Mouse (Mus musculus): ENCODE data around the gene Lce3f. TPM values are rescaled to one million over a fixed set of nuclear protein-coding genes. Genes with fewer than 3 reads are reported as not detected.

Lce3f gene
- polyA plus RNA-seq (2012; rRNA removed) = 0.43 TPM in 1 of 2 replicates, not detected in the other

DNA sequence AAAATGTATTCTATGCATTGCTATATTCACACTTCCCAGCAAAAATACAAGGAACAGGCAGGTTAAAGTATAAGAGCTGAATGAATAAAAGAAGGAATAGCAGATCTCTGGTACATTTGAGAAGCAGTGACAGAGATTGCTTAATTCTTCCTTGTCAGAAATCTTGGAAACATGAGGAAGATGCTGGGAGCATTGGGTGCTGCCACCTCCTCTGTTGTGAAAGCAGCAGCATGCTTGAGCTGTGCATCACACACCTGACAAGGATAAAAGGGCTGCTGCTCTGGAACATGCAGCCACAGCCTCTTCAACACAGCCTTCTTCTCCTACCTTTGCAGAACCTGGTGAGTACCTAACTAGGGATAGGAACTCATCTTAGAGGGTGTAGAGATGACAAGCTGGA, at the start of gene Lce3f:
Gene Lce3f (plus strand): TSS at position 301 of the 400 bp plus-strand sequence.
- no peak for TF ChIP-seq CTCF (IDR thresholded peaks at IDR 0.05; ENCODE audit: borderline replicate concordance, control insufficient read depth, extremely low read depth, insufficient read depth, low read length, poor library complexity)
- TF ChIP-seq POLR2A (IDR thresholded peaks at IDR 0.05; ENCODE audit: control insufficient read depth, extremely low read depth, insufficient read depth, low read length, poor library complexity) = no peak
- no peak for DNase-seq
- no peaks in the 10 kb centered on the region for H3K27me3 ChIP-seq (ENCODE audit: control insufficient read depth, insufficient read depth, low read length)
- no peaks in the 10 kb centered on the region for H3K36me3 ChIP-seq (ENCODE audit: control insufficient read depth, insufficient read depth, low read length)
- no peak within 1 kb of the TSS for H3K27ac ChIP-seq (ENCODE audit: control insufficient read depth, insufficient read depth, low read length)
- H3K4me1 ChIP-seq (replicated peaks; ENCODE audit: control insufficient read depth, insufficient read depth, low read length) = no peaks in the 10 kb centered on the region
- H3K4me3 ChIP-seq (ENCODE audit: control insufficient read depth, insufficient read depth, low read length) = no peak within 1 kb of the TSS

DNA sequence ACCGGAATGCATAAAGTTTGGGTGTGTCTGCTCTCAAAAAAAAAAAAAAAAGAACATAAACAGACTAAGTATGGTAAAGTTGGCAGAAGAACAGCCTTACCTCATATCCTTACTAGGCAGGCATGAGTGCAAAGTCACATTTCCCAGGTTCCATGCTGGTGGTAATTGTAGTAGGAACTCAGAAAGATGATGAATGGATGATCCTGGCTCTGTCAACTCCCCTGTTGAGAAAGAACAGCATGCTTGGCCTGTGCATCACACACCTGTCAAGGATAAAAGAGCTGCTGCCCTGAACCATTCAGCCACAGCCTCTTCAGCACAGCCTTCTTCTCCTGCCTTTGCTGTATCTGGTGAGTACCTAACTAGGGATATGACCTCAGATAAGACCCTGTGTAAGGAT, 47.8 kb upstream of the Lce3f start, which contains the start of gene Lce3c:
Gene Lce3c (plus strand): TSS at position 301 of the 400 bp plus-strand sequence.
- Histone ChIP-seq H3K27ac (ENCODE audit: control insufficient read depth, insufficient read depth, low read length) (no peak within 1 kb of the TSS), H3K4me1 (replicated peaks; ENCODE audit: control insufficient read depth, insufficient read depth, low read length) (no peaks in the 10 kb centered on the region), H3K4me3 (ENCODE audit: control insufficient read depth, insufficient read depth, low read length) (no peak within 1 kb of the TSS), H3K36me3 (ENCODE audit: control insufficient read depth, insufficient read depth, low read length) (no peaks in the 10 kb centered on the region), H3K27me3 (ENCODE audit: control insufficient read depth, insufficient read depth, low read length) (no peaks in the 10 kb centered on the region)
- WGBS = 74% methylated on average over 1 of the region's 1 CpGs
- DNase-seq = no peak
- TF ChIP-seq POLR2A (IDR thresholded peaks at IDR 0.05; ENCODE audit: control insufficient read depth, extremely low read depth, insufficient read depth, low read length, poor library complexity) = no peak
- no peak for TF ChIP-seq CTCF (IDR thresholded peaks at IDR 0.05; ENCODE audit: borderline replicate concordance, control insufficient read depth, extremely low read depth, insufficient read depth, low read length, poor library complexity)

DNA sequence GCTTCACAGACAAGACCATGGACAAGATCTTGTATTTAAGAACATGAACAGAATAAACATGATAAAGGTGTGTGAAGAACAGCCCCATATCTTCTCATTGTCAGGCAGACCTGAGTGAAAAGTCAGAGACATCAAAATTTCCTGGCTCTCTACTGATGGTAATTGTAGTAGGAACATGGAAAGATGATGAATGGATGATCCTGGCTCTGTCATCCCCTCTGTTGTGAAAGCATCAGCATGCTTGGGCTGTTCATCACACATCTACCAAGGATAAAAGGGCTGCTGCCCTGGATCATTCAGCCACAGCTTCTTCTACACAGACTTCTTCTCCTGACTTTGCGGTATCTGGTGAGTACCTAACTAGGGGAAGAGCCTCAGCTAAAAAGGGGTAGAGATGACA, 34.9 kb upstream of the Lce3f start, which contains the start of gene Lce3d:
Gene Lce3d (plus strand): TSS at position 301 of the 400 bp plus-strand sequence.
- Histone ChIP-seq H3K36me3 (ENCODE audit: control insufficient read depth, insufficient read depth, low read length) (no peaks in the 10 kb centered on the region), H3K4me1 (replicated peaks; ENCODE audit: control insufficient read depth, insufficient read depth, low read length) (no peaks in the 10 kb centered on the region), H3K27me3 (ENCODE audit: control insufficient read depth, insufficient read depth, low read length) (no peaks in the 10 kb centered on the region), H3K4me3 (ENCODE audit: control insufficient read depth, insufficient read depth, low read length) (no peak within 1 kb of the TSS), H3K27ac (ENCODE audit: control insufficient read depth, insufficient read depth, low read length) (no peak within 1 kb of the TSS)
- WGBS = 91% methylated on average over 1 of the region's 1 CpGs
- DNase-seq = no peak
- no peak for TF ChIP-seq CTCF (IDR thresholded peaks at IDR 0.05; ENCODE audit: borderline replicate concordance, control insufficient read depth, extremely low read depth, insufficient read depth, low read length, poor library complexity)
- no peak for TF ChIP-seq POLR2A (IDR thresholded peaks at IDR 0.05; ENCODE audit: control insufficient read depth, extremely low read depth, insufficient read depth, low read length, poor library complexity)

DNA sequence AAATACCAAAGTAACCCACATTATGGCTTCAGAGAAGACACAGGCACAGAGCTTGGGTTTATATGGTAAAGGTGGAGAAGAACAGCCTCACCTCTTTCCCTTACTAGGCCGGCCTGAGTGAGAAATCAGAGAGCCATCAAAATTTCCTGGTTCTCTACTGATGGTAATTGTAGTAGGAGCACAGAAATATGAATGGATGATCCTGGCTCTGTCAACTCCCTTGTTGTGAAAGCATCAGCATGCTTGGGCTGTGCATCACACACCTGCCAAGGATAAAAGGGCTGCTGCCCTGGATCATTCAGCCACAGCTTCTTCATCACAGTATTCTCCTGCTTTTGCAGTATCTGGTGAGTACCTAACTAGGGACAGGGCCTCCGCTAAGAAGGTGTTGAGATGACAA, 25.3 kb upstream of the Lce3f start, which contains the start of gene Lce3e:
Gene Lce3e (plus strand): TSS at position 301 of the 400 bp plus-strand sequence.
- H3K4me1 ChIP-seq (replicated peaks; ENCODE audit: control insufficient read depth, insufficient read depth, low read length) = no peaks in the 10 kb centered on the region
- TF ChIP-seq POLR2A (IDR thresholded peaks at IDR 0.05; ENCODE audit: control insufficient read depth, extremely low read depth, insufficient read depth, low read length, poor library complexity) = no peak
- TF ChIP-seq CTCF (IDR thresholded peaks at IDR 0.05; ENCODE audit: borderline replicate concordance, control insufficient read depth, extremely low read depth, insufficient read depth, low read length, poor library complexity) = no peak
- no peak within 1 kb of the TSS for H3K4me3 ChIP-seq (ENCODE audit: control insufficient read depth, insufficient read depth, low read length)
- H3K27ac ChIP-seq (ENCODE audit: control insufficient read depth, insufficient read depth, low read length) = no peak within 1 kb of the TSS
- H3K27me3 ChIP-seq (ENCODE audit: control insufficient read depth, insufficient read depth, low read length) = no peaks in the 10 kb centered on the region
- WGBS = 96% methylated on average over 2 of the region's 2 CpGs
- DNase-seq = no peak
- H3K36me3 ChIP-seq (ENCODE audit: control insufficient read depth, insufficient read depth, low read length) = no peaks in the 10 kb centered on the region

DNA sequence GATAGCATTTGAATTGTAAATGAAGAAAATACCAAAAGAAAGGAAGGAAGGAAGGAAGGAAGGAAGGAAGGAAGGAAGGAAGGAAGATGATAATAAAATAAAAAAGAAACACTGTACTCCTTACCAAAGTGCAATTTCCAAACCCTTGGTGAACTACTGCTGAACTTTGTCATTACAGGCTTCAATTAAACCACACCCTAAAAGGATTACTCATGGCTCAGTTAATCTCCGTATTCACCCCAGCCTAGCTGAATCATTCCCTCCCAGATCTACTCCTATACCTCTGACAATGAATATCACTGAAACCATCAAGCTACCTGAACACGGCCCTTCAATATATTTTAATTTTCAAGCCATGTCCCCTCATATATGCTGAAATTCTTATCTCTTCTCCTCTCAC, 13.5 kb upstream of the Lce3f start:
- no peaks in the 10 kb centered on the region for H3K27me3 ChIP-seq (ENCODE audit: control insufficient read depth, insufficient read depth, low read length)
- WGBS = 82% methylated on average over 2 of the region's 2 CpGs
- DNase-seq = no peak

DNA sequence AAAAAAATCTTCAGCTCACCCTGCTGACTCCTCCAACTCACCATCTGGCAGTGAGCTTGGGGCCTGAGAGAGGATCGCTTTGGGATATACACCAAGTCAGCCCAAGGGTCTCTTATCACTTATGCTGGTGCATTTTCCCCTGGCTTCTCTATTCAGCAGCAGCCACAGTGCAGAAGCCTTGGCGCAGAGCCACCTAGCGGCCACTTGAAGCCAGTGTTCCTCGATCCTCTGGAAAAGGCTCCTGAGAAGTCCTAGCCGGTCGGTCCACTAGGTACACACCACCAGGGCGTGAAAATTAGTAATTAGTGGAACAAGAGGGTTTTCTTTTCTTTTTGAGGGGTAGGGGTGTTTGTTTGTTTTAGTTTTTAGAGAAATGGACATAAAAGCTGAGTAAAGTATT, 6.7 kb downstream of the Lce3f start:
- no peaks in the 10 kb centered on the region for H3K4me1 ChIP-seq (replicated peaks; ENCODE audit: control insufficient read depth, insufficient read depth, low read length)
- no peaks in the 10 kb centered on the region for H3K27me3 ChIP-seq (ENCODE audit: control insufficient read depth, insufficient read depth, low read length)
- WGBS = 5% methylated on average over 7 of the region's 7 CpGs
- H3K4me3 ChIP-seq (ENCODE audit: control insufficient read depth, insufficient read depth, low read length) = no peak overlapping the region
- H3K27ac ChIP-seq (ENCODE audit: control insufficient read depth, insufficient read depth, low read length) = no peak overlapping the region
- peak; percentile 3 for DNase-seq
- no peak for TF ChIP-seq POLR2A (IDR thresholded peaks at IDR 0.05; ENCODE audit: control insufficient read depth, extremely low read depth, insufficient read depth, low read length, poor library complexity)
- TF ChIP-seq CTCF (IDR thresholded peaks at IDR 0.05; ENCODE audit: borderline replicate concordance, control insufficient read depth, extremely low read depth, insufficient read depth, low read length, poor library complexity) = peak; percentile 69; the same call in 1 of the 2 replicates
- no peaks in the 10 kb centered on the region for H3K36me3 ChIP-seq (ENCODE audit: control insufficient read depth, insufficient read depth, low read length)

More for the DNA sequence above, 13.5 kb upstream of the Lce3f start:
- TF ChIP-seq CTCF (IDR thresholded peaks at IDR 0.05; ENCODE audit: borderline replicate concordance, control insufficient read depth, extremely low read depth, insufficient read depth, low read length, poor library complexity) (no peak), POLR2A (IDR thresholded peaks at IDR 0.05; ENCODE audit: control insufficient read depth, extremely low read depth, insufficient read depth, low read length, poor library complexity) (no peak)
- H3K27ac ChIP-seq (ENCODE audit: control insufficient read depth, insufficient read depth, low read length) = no peak overlapping the region
- no peaks in the 10 kb centered on the region for H3K4me1 ChIP-seq (replicated peaks; ENCODE audit: control insufficient read depth, insufficient read depth, low read length)
- H3K36me3 ChIP-seq (ENCODE audit: control insufficient read depth, insufficient read depth, low read length) = no peaks in the 10 kb centered on the region
- H3K4me3 ChIP-seq (ENCODE audit: control insufficient read depth, insufficient read depth, low read length) = no peak overlapping the region

DNA sequence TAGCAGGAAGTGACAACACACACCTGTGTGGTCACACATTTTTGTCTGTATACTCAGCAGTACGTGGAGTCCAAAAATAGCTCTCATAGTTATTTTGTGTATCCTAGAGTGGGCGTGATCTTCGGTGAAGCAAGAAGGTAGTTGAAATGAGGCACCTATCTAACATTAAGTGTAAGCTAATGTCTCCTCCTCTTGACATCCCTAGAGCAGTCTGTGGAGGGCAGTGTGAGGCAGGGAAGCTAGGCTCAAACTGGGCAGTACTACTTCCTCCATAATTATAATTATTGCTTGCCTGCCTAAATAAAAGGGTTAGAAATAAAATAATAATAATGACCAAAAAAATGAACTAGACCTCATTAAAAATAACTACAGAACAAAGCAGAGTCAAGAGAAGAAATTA, 8.6 kb downstream of the Lce3f start:
- no peak for DNase-seq
- H3K4me1 ChIP-seq (replicated peaks; ENCODE audit: control insufficient read depth, insufficient read depth, low read length) = no peaks in the 10 kb centered on the region
- TF ChIP-seq CTCF (IDR thresholded peaks at IDR 0.05; ENCODE audit: borderline replicate concordance, control insufficient read depth, extremely low read depth, insufficient read depth, low read length, poor library complexity) (no peak), POLR2A (IDR thresholded peaks at IDR 0.05; ENCODE audit: control insufficient read depth, extremely low read depth, insufficient read depth, low read length, poor library complexity) (no peak)
- H3K27ac ChIP-seq (ENCODE audit: control insufficient read depth, insufficient read depth, low read length) = no peak overlapping the region
- H3K4me3 ChIP-seq (ENCODE audit: control insufficient read depth, insufficient read depth, low read length) = no peak overlapping the region
- no peaks in the 10 kb centered on the region for H3K36me3 ChIP-seq (ENCODE audit: control insufficient read depth, insufficient read depth, low read length)
- WGBS = 71% methylated on average over 3 of the region's 3 CpGs
- no peaks in the 10 kb centered on the region for H3K27me3 ChIP-seq (ENCODE audit: control insufficient read depth, insufficient read depth, low read length)
